Mouse (Mus musculus) liver, adult 2 months (tissue): ENCODE data around the gene Man1c1.

Experiments
- CTCF ChIP-seq: fragments of 200-500 bp; IDR thresholded peaks from 2 replicates; pipeline ENCODE4 v1.5.1; 2011; ENCODE audit warnings: low read depth, low read length, control low read depth
- POLR2A ChIP-seq: fragments of 200-500 bp; IDR thresholded peaks from 2 replicates; pipeline ENCODE4 v1.6.1; 2011; ENCODE audit warnings: low read length, control low read depth; ENCODE audit not compliant: insufficient read depth; ENCODE audit errors: extremely low read depth

DNA sequence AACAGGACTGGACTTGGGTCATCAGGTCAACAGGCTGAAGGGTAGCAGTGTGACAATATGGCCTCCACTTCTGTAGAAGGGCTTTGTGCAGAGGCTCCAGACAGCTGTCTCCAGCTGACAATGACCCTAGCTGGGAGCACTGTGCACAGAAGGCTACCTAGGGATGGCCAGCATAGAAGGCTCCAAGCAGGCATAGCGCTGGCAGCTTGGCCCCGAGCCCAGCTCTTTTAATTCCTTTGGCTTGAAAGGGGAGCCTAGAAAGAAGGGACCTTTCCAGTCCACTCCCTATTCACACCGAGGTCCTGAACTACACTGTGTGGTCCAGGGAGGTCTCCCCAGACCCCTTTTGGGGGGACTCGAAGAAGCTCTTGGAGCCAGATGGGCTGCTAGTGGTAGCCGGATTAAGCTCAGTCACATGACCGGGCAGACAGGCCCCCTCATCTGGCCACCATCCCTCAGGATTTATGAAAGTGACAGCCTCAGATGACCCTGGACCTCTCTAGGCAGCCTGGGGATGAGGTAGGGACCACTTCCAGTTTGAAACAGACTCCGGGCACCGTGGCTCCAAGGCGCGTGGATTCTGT, 165.0 kb downstream of the Man1c1 start:
- TF ChIP-seq POLR2A (no peak), CTCF (no peak)
